Comparison of ENCODE assay signal across 22 mouse cellular contexts in the genomic region with DNA sequence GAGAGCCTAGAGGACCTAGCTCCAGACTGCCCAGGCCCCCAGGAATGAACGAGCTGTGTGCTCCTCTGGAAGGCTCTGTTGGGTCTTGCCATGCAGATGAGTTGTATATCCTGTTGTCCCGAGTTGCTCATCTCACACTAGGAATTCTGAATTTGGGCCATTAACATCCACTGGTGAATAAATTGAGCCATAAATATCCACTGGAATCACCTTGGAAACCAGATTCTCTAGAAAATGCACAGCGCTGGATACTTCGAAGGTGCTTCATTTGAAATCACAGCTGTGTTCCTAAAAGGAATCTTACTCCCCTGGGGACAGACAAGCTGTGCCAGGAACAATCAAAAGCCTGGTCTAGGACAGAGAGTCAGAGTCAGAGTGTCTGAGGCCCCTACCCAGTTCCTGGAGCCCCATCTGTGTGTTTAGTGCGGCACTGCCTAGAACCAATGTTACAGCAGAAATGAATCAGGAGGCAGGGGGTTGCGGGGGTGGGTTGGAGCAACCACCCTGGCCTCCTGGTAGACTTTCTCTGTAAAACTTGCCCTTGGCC.
DNase-seq lines count a peak whose midpoint lies in the region; ATAC-seq lines count a peak whose summit lies in the region.
"Had no signal": no experiment of that assay in that cellular context is flagged by ENCODE, and none has a peak within 500 bp of the region (broad histone marks: within the 10 kb centered on the region; RNA-seq: fewer than 3 reads in every experiment).

No protein-coding gene starts in this region.

- no peak overlapping the region for H3K4me2 ChIP-seq in forebrain, embryonic 13.5 days
- no peak overlapping the region for H3K4me2 ChIP-seq in forebrain, embryonic 16.5 days (ENCODE audit: low read length)
- H3K4me2 ChIP-seq in neural tube, embryonic 15.5 days: no peak overlapping the region
- no peak overlapping the region for H3K4me2 ChIP-seq in heart, embryonic 12.5 days
- H3K4me2 ChIP-seq: liver, embryonic 11.5 days had no signal

- 63% methylated on average over 6 of the region's 6 CpGs for WGBS in forebrain, embryonic 13.5 days
- 61% methylated on average over 6 of the region's 6 CpGs for WGBS in forebrain, embryonic 16.5 days
- 27% methylated on average over 6 of the region's 6 CpGs for WGBS in neural tube, embryonic 15.5 days
- 83% methylated on average over 6 of the region's 6 CpGs for WGBS in heart, embryonic 12.5 days

- peaks cover 54% of the 10 kb centered on the region for H3K4me1 ChIP-seq in forebrain, embryonic 13.5 days
- peaks cover 27% of the 10 kb centered on the region for H3K4me1 ChIP-seq in forebrain, embryonic 16.5 days (replicated peaks; ENCODE audit: control insufficient read depth, insufficient read depth, low read length)
- H3K4me1 ChIP-seq in neural tube, embryonic 15.5 days: peaks cover 50% of the 10 kb centered on the region
- no peaks in the 10 kb centered on the region for H3K4me1 ChIP-seq in heart, embryonic 12.5 days (replicated peaks)

- no peak for ATAC-seq in forebrain, embryonic 13.5 days
- no peak for ATAC-seq in forebrain, embryonic 16.5 days
- ATAC-seq in neural tube, embryonic 15.5 days (ENCODE audit: low FRiP score): peak; percentile 42
- no peak for ATAC-seq in heart, embryonic 12.5 days (ENCODE audit: insufficient number of reproducible peaks, low FRiP score)
- ATAC-seq: CD4-positive, CD25-positive, alpha-beta regulatory T cell, adult 4 months; inflammation-experienced regulatory T-cells, adult 6 months; Patski had no signal

- DNase-seq in left cerebral cortex, postnatal 4 days: peak; percentile 16
- no peak for DNase-seq in left cerebral cortex, postnatal 14 days (ENCODE audit: low spot score in 2 of 2)
- DNase-seq in mesoderm, embryonic 11.5 days (ENCODE audit: low read depth, low spot score): peak; percentile 30
- DNase-seq in urinary bladder, postnatal 25 days (ENCODE audit: low spot score): no peak
- DNase-seq: adrenal gland, postnatal 10 days; cerebellum, postnatal 10 days; gastrocnemius, postnatal 25 days; heart, postnatal 14 days; kidney, adult 8-10 months; kidney, postnatal 25 days; lung, adult 18-20 months; lung, postnatal 14 days; thymus, postnatal 36 days had no signal

- H3K36me3 ChIP-seq in forebrain, embryonic 13.5 days (ENCODE audit: poor library complexity, severe bottlenecking): peaks cover 10% of the 10 kb centered on the region; the same call in 1 of the 2 replicates
- no peaks in the 10 kb centered on the region for H3K36me3 ChIP-seq in forebrain, embryonic 16.5 days (ENCODE audit: control insufficient read depth, insufficient read depth)
- no peaks in the 10 kb centered on the region; the same call in 1 of the 2 replicates for H3K36me3 ChIP-seq in neural tube, embryonic 15.5 days
- no peaks in the 10 kb centered on the region for H3K36me3 ChIP-seq in heart, embryonic 12.5 days

- no peaks in the 10 kb centered on the region for H3K27me3 ChIP-seq in forebrain, embryonic 13.5 days
- H3K27me3 ChIP-seq in forebrain, embryonic 16.5 days (replicated peaks; ENCODE audit: control insufficient read depth, insufficient read depth, low read length): no peaks in the 10 kb centered on the region
- H3K27me3 ChIP-seq in neural tube, embryonic 15.5 days (replicated peaks): no peaks in the 10 kb centered on the region
- no peaks in the 10 kb centered on the region for H3K27me3 ChIP-seq in heart, embryonic 12.5 days (replicated peaks)
- H3K27me3 ChIP-seq: Patski had no signal

- H3K27ac ChIP-seq in forebrain, embryonic 13.5 days: peak overlapping the region; percentile 70
- H3K27ac ChIP-seq in forebrain, embryonic 16.5 days (ENCODE audit: low read length): no peak overlapping the region
- H3K27ac ChIP-seq in neural tube, embryonic 15.5 days (replicated peaks): peak overlapping the region; percentile 60; the same call in 1 of the 2 replicates
- H3K27ac ChIP-seq in heart, embryonic 12.5 days (ENCODE audit: poor library complexity, severe bottlenecking): no peak overlapping the region
- H3K27ac ChIP-seq: left cerebral cortex, adult 2 months had no signal

- H3K4me3 ChIP-seq in forebrain, embryonic 13.5 days: no peak overlapping the region
- H3K4me3 ChIP-seq in forebrain, embryonic 16.5 days (replicated peaks; ENCODE audit: low read length): no peak overlapping the region
- no peak overlapping the region for H3K4me3 ChIP-seq in neural tube, embryonic 15.5 days (replicated peaks)
- no peak overlapping the region for H3K4me3 ChIP-seq in heart, embryonic 12.5 days
- H3K4me3 ChIP-seq: left cerebral cortex, adult 2 months had no signal

- no peak overlapping the region for H3K9ac ChIP-seq in forebrain, embryonic 13.5 days
- no peak overlapping the region for H3K9ac ChIP-seq in forebrain, embryonic 16.5 days (replicated peaks; ENCODE audit: low read depth, low read length)
- H3K9ac ChIP-seq in neural tube, embryonic 15.5 days (replicated peaks): no peak overlapping the region
- H3K9ac ChIP-seq in heart, embryonic 12.5 days: no peak overlapping the region

- H3K9me3 ChIP-seq in forebrain, embryonic 13.5 days (replicated peaks): no peaks in the 10 kb centered on the region
- no peaks in the 10 kb centered on the region for H3K9me3 ChIP-seq in forebrain, embryonic 16.5 days (ENCODE audit: control insufficient read depth, low read length)
- no peaks in the 10 kb centered on the region for H3K9me3 ChIP-seq in neural tube, embryonic 15.5 days (replicated peaks)
- H3K9me3 ChIP-seq in heart, embryonic 12.5 days (replicated peaks): no peaks in the 10 kb centered on the region

- intact Hi-C loops in left cerebral cortex, postnatal 4 days (cut with DNase I): no loop called here
- intact Hi-C loops in left cerebral cortex, postnatal 14 days (cut with DNase I): no loop called here

Comparison
In these comparisons a context has a peak if more than half of its experiments do, and no peak if none do; other contexts are left out.
1. H3K27ac ChIP-seq: peak in forebrain, embryonic 13.5 days (single experiment) and neural tube, embryonic 15.5 days (single experiment); none in forebrain, embryonic 16.5 days (single experiment) and heart, embryonic 12.5 days (single experiment).
2. DNase-seq: peak in left cerebral cortex, postnatal 4 days (single experiment) and mesoderm, embryonic 11.5 days (single experiment); none in left cerebral cortex, postnatal 14 days (0 of 2) and urinary bladder, postnatal 25 days (single experiment).